Mouse (Mus musculus): ENCODE measurements around the gene Trim25. TPM values are rescaled to one million over a fixed set of nuclear protein-coding genes. Genes with fewer than 3 reads are reported as not detected.

Trim25 gene
- total RNA-seq (2012; rRNA removed), result 21.5 and 22.2 TPM in 2 replicates
- polyA plus RNA-seq (2012; ENCODE audit: insufficient read depth in 1 of 2, insufficient read length in 2 of 2, low read depth in 1 of 2, low replicate concordance in 2 of 2, missing spikeins in 1 of 2), result 10 to 100 TPM in 1 of 2 experiments, not detected in 1; 43.0 TPM

DNA sequence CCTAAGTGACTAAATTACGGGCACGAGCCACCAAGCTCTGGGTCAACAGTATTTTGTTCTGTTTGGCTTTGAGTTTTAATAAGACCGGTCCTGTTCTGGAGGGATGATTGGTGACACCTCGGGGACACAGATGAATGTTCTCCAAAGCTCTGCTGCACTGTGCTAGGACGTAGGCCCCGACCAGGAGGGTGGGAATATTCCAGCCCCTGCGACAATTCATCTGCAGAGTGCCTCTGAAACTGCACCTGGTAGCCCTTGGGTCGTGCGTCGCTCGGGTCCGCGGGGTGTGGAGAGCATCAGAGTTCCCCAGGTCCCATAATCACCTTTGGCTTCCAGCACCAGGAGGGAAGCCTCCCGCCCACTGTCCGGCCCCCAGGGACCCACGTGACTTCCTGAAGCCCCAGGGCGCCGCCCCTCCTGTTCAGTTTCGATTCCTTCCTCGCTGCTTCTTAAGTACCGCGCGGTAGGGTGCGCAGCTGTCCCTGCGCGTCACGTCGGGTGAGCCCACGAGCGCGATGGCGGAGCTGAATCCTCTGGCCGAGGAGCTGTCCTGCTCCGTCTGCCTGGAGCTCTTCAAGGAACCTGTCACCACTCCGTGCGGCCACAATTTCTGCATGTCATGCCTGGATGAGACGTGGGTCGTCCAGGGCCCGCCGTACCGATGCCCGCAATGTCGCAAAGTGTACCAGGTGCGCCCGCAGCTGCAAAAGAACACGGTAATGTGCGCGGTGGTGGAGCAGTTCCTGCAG, at the start of gene Trim25:
Gene Trim25, plus strand, starts transcription at position 403 of the 749 bp plus-strand sequence.
- H3K4me1 ChIP-seq (ENCODE audit: control insufficient read depth in 1 of 2, insufficient read depth in 2 of 2, low read length in 2 of 2), result peaks cover 16 to 43% of the 10 kb centered on the region in 2 experiments
- no peaks in the 10 kb centered on the region for H3K27me3 ChIP-seq (ENCODE audit: control insufficient read depth in 1 of 2, insufficient read depth in 2 of 2, low read length in 2 of 2)
- H3K9me3 ChIP-seq (replicated peaks; ENCODE audit: insufficient read depth, low read length), result no peaks in the 10 kb centered on the region
- peak within 1 kb of the TSS; percentile 97 for H3K9ac ChIP-seq (ENCODE audit: control insufficient read depth, low read depth, low read length, poor library complexity, severe bottlenecking)
- peaks cover 0 to 32% of the 10 kb centered on the region in 2 experiments for H3K36me3 ChIP-seq (ENCODE audit: control insufficient read depth in 1 of 2, insufficient read depth in 2 of 2, low read length in 2 of 2)
- peaks cover 45% of the 10 kb centered on the region for H3K79me2 ChIP-seq (ENCODE audit: control insufficient read depth, insufficient read depth, low read length, poor library complexity)
- peak within 1 kb of the TSS; percentile 61 for H3K27ac ChIP-seq (ENCODE audit: control insufficient read depth, low read depth, low read length)
- peak; percentile 100 for DNase-seq (ENCODE audit: low read depth, low spot score)
- peak within 1 kb of the TSS; percentile 91 to 99 for H3K4me3 ChIP-seq (ENCODE audit: control insufficient read depth in 1 of 2, insufficient read depth in 1 of 2, low read depth in 2 of 2, low read length in 2 of 2)
- TF ChIP-seq ELF1 (IDR thresholded peaks at IDR 0.05; ENCODE audit: low read depth, low read length), result peak; percentile 71
- no peak for TF ChIP-seq MEF2A (IDR thresholded peaks at IDR 0.05; ENCODE audit: extremely low read depth, insufficient replicate concordance, low read depth, low read length, poor library complexity, severe bottlenecking)
- TF ChIP-seq MAZ (IDR thresholded peaks at IDR 0.05; ENCODE audit: low read depth, low read length), result 0 out of 2 replicates have a peak, but pooled peaks have one; percentile 43
- TF ChIP-seq ZNF384 (IDR thresholded peaks at IDR 0.05; ENCODE audit: low read depth, low read length), result no peak
- TF ChIP-seq CHD1 (IDR thresholded peaks at IDR 0.05; ENCODE audit: low read depth, low read length), result no peak
- TF ChIP-seq CHD2 (IDR thresholded peaks at IDR 0.05; ENCODE audit: low read length), result no peak
- TF ChIP-seq BHLHE40 (IDR thresholded peaks at IDR 0.05; ENCODE audit: borderline replicate concordance, low read depth, low read length), result peak; percentile 52; the same call in 1 of the 2 replicates
- TF ChIP-seq EP300 (IDR thresholded peaks at IDR 0.05; ENCODE audit: low read depth in 1 of 2, low read length in 2 of 2), result peak in 1 of 2 experiments; percentile 27; a peak in 1 of 4 replicates
- no peak for TF ChIP-seq TAL1 (IDR thresholded peaks at IDR 0.05; ENCODE audit: low read length)
- TF ChIP-seq KAT2A (conservative IDR thresholded peaks at IDR 0.05; ENCODE audit: low read depth, low read length), result no peak; the same call in 1 of the 2 replicates
- TF ChIP-seq GATA1 (IDR thresholded peaks at IDR 0.05; ENCODE audit: low read depth, low read length), result no peak
- peak; percentile 83 for TF ChIP-seq TBP (IDR thresholded peaks at IDR 0.05; ENCODE audit: low read depth, low read length)
- TF ChIP-seq TCF12 (IDR thresholded peaks at IDR 0.05; ENCODE audit: low read depth, low read length), result peak; percentile 71; the same call in 1 of the 2 replicates
- no peak for TF ChIP-seq MAFK (IDR thresholded peaks at IDR 0.05; ENCODE audit: borderline replicate concordance, low read depth, low read length)
- TF ChIP-seq ZC3H11A (IDR thresholded peaks at IDR 0.05; ENCODE audit: low read depth, low read length), result no peak
- peak; percentile 96 for TF ChIP-seq USF1 (IDR thresholded peaks at IDR 0.05; ENCODE audit: low read depth, low read length)
- TF ChIP-seq ZMIZ1 (IDR thresholded peaks at IDR 0.05; ENCODE audit: low read depth, low read length), result peak; percentile 91
- no peak for TF ChIP-seq JUND (IDR thresholded peaks at IDR 0.05; ENCODE audit: low read depth, low read length)
- no peak for TF ChIP-seq RCOR1 (IDR thresholded peaks at IDR 0.05; ENCODE audit: low read depth, low read length)
- no peak for TF ChIP-seq UBTF (IDR thresholded peaks at IDR 0.05; ENCODE audit: borderline replicate concordance, insufficient read depth, low read depth, low read length)
- 0 out of 6 replicates have a peak, but pooled peaks of 1 of the 3 experiments have one; percentile 4 for TF ChIP-seq CTCF (IDR thresholded peaks at IDR 0.05 in 2 of 3, conservative IDR thresholded peaks at IDR 0.05 in 1 of 3; ENCODE audit: control insufficient read depth in 1 of 3, insufficient read depth in 1 of 3, low read depth in 2 of 3, low read length in 3 of 3, poor library complexity in 1 of 3, severe bottlenecking in 1 of 3)
- TF ChIP-seq POLR2A (IDR thresholded peaks at IDR 0.05; ENCODE audit: control insufficient read depth in 1 of 2, insufficient read depth in 1 of 2, low read depth in 1 of 2, low read length in 2 of 2, poor library complexity in 1 of 2), result peak; percentile 80 to 93; a peak in 3 of 4 replicates
- peak; percentile 76 for TF ChIP-seq NRF1 (IDR thresholded peaks at IDR 0.05; ENCODE audit: insufficient read depth, low read depth, low read length, poor library complexity, severe bottlenecking)
- peak; percentile 81 for TF ChIP-seq MXI1 (IDR thresholded peaks at IDR 0.05; ENCODE audit: low read depth, low read length)
- TF ChIP-seq POLR2AphosphoS5 (IDR thresholded peaks at IDR 0.05; ENCODE audit: borderline replicate concordance, low read depth, low read length), result no peak; the same call in 1 of the 2 replicates
- TF ChIP-seq SMC3 (IDR thresholded peaks at IDR 0.05; ENCODE audit: low read depth, low read length), result no peak
- peak; percentile 89 for TF ChIP-seq MAX (IDR thresholded peaks at IDR 0.05; ENCODE audit: low read length)
- TF ChIP-seq E2F4 (IDR thresholded peaks at IDR 0.05; ENCODE audit: borderline replicate concordance, low read depth, low read length), result no peak
- peak; percentile 78 for TF ChIP-seq SIN3A (IDR thresholded peaks at IDR 0.05; ENCODE audit: low read length)
- no peak for TF ChIP-seq RAD21 (IDR thresholded peaks at IDR 0.05; ENCODE audit: low read depth, low read length)
- no peak for TF ChIP-seq ZKSCAN1 (IDR thresholded peaks at IDR 0.05; ENCODE audit: low read depth, low read length)
- peak; percentile 65; the same call in 1 of the 2 replicates for TF ChIP-seq ETS1 (IDR thresholded peaks at IDR 0.05; ENCODE audit: low read depth, low read length)
- no peak for TF ChIP-seq MYC (IDR thresholded peaks at IDR 0.05; ENCODE audit: low read depth, low read length)
- no peak for TF ChIP-seq GABPA (IDR thresholded peaks at IDR 0.05; ENCODE audit: low read depth, low read length)
